Mouse (Mus musculus) embryo, embryonic 10.5 days (tissue): Measurements from ENCODE around the gene Cilp.
"Not testable (repeated sequence)": the region's sequence is repeated elsewhere in the genome, so short reads cannot be mapped to it uniquely, and the experiment has no call there.

ENCODE experiments used
- DNase-seq: peaks from one replicate; pipeline ENCODE4 v3.0.0-alpha.2; 2015; ENCODE audit warnings: low spot score

Gene Cilp

GRCm38 (mm10) chr9:65264959-65265358, at the start of gene Cilp:
Cilp (plus strand) TSS chr9:65265180.
- DNase-seq = no peak

DNA sequence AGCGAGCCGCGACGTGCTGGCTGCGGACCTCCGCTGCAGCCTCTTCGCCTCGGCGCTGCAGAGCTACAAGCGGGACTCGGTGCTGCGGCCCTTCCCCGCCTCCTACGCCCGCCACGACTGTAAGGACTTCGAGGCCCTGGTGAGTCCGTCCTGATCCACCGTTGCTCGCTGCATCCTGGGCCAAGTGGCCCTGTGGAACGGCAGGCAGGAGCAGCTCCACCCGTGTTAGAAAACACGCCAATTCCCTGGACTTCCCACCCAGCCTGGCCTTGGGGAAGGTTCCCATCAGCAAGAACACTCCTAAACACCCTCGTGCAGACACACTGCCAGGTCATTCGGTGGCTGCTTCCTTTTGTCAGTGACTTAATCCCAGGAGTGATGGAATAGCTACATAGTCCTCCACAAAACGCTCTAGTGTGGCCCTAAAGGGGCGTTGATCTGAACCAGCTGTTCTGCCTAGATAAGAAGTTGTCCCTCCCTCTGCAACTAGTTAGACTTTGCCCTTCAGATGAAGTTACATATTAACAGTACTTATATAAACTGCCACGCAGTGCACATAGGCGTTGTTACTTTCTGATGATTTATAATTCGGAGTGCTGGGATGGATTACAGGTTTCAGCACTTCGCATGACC, 49.4 kb upstream of the Cilp start:
- DNase-seq = peak; percentile 67

- no peak for DNase-seq
These were observed 48.0 kb upstream of the Cilp start for GRCm38 (mm10) chr9:65216972-65217371.

- no peak for DNase-seq
These were observed 47.3 kb upstream of the Cilp start for GRCm38 (mm10) chr9:65217661-65218060.

DNA sequence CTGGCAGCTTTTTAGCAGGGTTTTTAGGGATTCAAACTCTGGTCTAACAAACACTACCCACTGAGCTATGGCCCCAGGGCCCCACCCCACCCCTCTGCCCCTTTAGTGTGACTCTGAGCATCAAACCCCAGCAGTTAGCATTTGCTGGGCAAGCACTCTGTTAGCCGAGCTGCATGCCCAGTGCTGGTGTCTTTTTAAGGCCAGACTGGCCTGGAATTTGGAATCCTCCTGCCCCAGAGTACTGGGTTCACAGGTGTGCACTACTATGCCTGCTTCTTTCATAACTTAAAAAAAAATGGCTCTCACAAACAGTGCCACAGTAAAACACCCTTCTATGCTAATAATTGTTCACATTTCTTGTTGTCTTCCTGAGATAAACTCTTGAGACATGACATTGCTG, 46.1 kb upstream of the Cilp start:
- no peak for DNase-seq

GRCm38 (mm10) chr9:65220398-65220797, 44.6 kb upstream of the Cilp start:
- not testable (repeated sequence) for DNase-seq

GRCm38 (mm10) chr9:65223927-65224326, 41.1 kb upstream of the Cilp start:
- no peak for DNase-seq

GRCm38 (mm10) chr9:65225795-65226194, 39.2 kb upstream of the Cilp start:
- DNase-seq = peak; percentile 71

GRCm38 (mm10) chr9:65230250-65230649, 34.7 kb upstream of the Cilp start:
- DNase-seq = no peak

DNA sequence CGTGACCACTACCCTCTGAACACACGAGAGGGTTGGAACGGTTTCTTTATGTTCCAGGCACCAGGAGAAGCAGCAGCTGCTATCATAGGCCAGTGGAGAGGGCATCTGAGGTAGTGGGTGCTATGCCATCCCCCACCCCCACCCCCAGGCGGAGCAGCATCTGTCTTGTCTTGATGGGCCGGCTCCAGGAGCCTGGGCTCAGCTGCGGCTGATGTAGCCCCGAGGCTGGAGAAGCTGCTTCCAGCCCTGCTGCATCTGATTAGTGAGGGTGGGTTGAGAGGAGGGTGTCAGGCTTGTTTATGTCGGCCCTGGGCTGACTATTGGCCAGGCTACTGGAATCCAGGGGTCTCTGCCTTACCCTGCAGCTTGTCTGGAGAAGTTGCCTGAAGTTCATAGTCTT, 33.7 kb upstream of the Cilp start:
- no peak for DNase-seq

GRCm38 (mm10) chr9:65233243-65233985, 31.6 kb upstream of the Cilp start:
- no peak for DNase-seq

- no peak for DNase-seq
These were observed 30.2 kb upstream of the Cilp start for GRCm38 (mm10) chr9:65234734-65235133.

GRCm38 (mm10) chr9:65235601-65236000, 29.4 kb upstream of the Cilp start:
- DNase-seq = no peak

DNA sequence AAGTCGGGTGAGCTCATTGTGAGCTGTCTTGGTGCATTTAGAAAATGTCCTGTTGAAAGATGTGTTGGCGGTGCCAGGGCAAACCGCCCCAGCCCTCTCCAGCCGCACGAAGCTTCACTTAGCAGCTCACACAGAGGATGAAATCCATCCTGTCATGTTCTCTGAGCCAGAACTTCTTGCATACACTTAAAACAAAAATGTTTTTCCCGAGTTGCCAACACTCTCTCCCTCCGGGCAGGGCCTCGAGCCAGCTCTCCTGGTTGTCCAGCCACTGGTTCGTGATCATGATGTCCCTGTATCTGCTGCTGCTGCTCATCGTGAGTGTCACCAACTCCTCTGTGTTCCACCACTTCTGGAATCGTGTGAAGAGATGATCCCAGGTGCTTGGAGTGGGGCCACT, 27.4 kb upstream of the Cilp start:
- DNase-seq = no peak

- DNase-seq = peak; percentile 40
These were observed 26.7 kb upstream of the Cilp start for GRCm38 (mm10) chr9:65238191-65238760.

- no peak for DNase-seq
These were observed 25.8 kb upstream of the Cilp start for GRCm38 (mm10) chr9:65239176-65239575.

GRCm38 (mm10) chr9:65239731-65240130, 25.2 kb upstream of the Cilp start:
- no peak for DNase-seq

GRCm38 (mm10) chr9:65240587-65240986, 24.4 kb upstream of the Cilp start:
- no peak for DNase-seq

- DNase-seq = no peak
These were observed 23.0 kb upstream of the Cilp start for GRCm38 (mm10) chr9:65241973-65242372.

DNA sequence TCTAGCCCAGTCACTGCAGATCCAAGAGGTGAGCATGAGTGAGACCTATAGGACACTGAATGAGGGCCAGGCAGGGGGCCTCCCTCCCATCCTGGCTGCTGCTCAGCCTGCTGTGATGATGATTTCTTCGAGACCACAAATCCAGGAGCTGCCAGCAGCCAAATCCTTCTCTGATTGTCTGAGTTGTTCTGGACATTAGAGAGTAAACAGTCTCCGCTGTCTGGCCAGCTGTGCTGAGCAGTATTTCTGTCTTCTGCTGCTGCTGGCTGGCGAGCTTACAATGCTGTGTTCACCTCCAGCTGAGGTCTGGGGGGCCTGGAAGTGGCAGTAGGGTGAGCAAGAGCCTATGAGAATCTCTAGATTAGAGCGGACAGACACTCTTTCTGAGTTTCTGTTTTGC, 21.7 kb upstream of the Cilp start:
- no peak for DNase-seq

- DNase-seq = no peak
These were observed 20.8 kb upstream of the Cilp start for GRCm38 (mm10) chr9:65244036-65244806.

GRCm38 (mm10) chr9:65247502-65248376, 17.2 kb upstream of the Cilp start:
- DNase-seq = no peak
